Mouse (Mus musculus): ENCODE results near the gene H2afx.

Gene H2afx

GRCm38 (mm10) chr9:44378153-44378730, 43.7 kb downstream of the H2afx start:
- no peak for DNase-seq (ENCODE audit: low read depth, low spot score)

GRCm38 (mm10) chr9:44379054-44379834, 44.8 kb downstream of the H2afx start, which contains the start of gene Hyou1:
TSS of gene Hyou1 (plus strand) at chr9:44379490.
- peak; percentile 93 for DNase-seq (ENCODE audit: low read depth, low spot score)

GRCm38 (mm10) chr9:44379862-44380261, 45.4 kb downstream of the H2afx start:
- no peak for DNase-seq (ENCODE audit: low read depth, low spot score)

GRCm38 (mm10) chr9:44384596-44384995, 50.1 kb downstream of the H2afx start:
- DNase-seq (ENCODE audit: low read depth, low spot score): no peak

Data from retina, adult 2 months (tissue).